Mouse (Mus musculus) B cell, adult 2 months (primary cell): Measurements from ENCODE around the gene Trim56.

Experiments used
- DNase-seq, 2 experiments: peaks; one replicate each; pipeline ENCODE4 v3.0.0; 2022

Trim56 gene

DNA sequence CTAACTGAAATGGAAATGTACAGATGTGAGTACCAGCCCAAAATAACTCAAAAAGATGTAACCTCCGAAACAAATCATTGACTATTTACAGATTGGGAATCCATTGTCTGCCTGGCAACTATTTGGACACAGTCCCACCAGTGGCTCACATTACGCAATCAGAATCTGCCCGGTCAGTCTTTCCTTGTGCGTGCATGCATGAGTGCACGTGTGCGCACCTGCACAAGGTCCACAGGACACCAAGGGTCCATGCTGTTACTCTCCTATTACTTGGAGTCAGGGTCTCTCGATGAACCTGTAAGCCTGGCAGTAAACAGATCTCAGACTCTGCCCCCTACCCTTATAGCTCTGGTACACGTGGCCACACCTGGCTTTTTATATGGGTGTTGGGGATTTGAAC lies 8.3 kb downstream of the Trim56 start:
- DNase-seq = no peak

- peak; percentile 77 for DNase-seq
These were observed 9.0 kb downstream of the Trim56 start for GRCm38 (mm10) chr5:137107024-137107423.

GRCm38 (mm10) chr5:137106434-137106833 lies 9.6 kb downstream of the Trim56 start:
- DNase-seq = no peak

- no peak for DNase-seq
These were observed 12.0 kb downstream of the Trim56 start for GRCm38 (mm10) chr5:137103969-137104368.

DNA sequence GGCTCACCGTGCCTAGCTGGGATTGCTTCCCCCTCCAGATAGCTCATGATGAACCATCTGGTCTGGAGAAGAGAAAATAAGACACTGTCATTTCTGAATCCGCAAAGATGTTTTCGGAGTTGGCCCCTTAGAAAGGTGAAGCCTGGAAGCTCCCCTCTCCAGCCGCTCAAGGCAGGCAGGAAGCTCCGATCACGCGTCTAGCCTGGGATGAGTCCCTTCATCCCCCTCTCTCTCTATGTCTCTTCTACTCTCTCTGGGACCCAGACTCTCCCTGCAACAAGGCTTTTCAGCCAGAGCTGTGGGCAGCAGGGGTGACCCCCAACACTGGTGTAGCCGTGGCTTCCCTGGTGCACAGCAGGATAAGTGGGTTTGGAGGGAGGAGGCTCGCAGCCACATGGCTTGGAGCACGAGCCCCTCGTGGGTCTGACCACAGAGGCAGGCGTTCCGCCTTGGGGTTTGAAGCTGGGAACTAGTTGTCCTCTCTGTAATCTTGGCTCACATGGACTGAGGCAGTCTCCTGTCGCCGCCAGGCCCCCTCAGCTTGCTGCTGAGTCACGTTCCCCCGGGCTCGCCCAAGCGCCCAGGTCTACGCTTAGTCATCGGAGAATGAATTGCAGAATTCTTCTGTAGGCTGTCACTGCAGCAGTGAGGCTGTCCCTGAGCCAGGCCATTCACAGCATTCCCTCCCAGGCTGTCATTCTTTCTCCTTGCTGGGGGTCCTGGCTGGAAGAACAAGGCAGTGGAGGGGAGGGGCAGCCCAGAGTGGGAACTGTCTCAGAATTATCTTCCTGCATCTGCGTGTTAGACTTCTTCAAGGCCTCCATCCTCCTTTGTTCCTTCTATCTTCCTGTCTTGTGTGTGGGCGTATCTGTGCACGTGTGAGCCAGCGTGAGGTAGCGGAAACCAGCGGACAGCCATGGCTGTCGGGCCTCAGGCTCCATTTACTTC lies 13.2 kb downstream of the Trim56 start:
- DNase-seq = no peak

GRCm38 (mm10) chr5:137102078-137102477 lies 13.9 kb downstream of the Trim56 start:
- DNase-seq = no peak

DNA sequence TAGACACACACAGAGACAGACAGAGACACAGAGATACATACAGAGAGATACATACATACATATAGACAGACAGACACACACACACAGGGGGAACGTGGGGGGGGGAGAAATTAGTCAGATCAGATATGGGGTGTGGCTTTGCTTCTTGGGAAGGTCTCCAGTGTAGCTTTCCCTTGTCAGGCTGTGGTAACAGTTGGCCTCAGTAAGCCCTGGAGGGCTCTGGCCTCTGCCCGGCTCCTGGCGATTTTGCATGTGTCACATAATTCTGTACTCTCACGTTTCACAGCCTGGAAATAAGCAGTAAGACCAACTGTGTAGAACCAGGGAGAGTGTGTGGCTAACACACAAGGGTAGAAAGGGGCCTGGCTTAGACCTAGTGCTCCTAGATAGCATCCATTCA lies 15.3 kb downstream of the Trim56 start:
- no peak for DNase-seq

GRCm38 (mm10) chr5:137098418-137098817 lies 17.6 kb downstream of the Trim56 start:
- no peak for DNase-seq

- DNase-seq = no peak
These were observed 20.0 kb downstream of the Trim56 start for GRCm38 (mm10) chr5:137096037-137096436.

DNA sequence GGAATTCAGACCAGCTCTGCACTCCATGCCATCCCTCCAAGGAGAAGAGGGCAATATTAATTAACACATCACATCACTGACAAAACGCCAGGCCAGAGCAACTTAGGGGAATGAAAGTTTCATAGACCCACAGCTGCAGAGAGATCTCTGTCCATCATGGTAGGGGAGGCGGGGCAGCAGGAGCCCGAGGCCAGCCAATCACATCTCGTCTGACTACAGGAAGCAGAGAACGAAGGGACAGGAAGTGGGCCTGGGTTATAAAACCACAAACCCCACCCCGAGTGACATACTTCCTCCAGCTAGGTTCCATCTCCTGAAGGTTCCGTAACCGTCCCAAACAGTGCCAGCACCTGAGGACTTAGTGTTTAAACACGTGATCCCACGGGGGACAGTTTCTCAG lies 20.9 kb downstream of the Trim56 start:
- no peak for DNase-seq

DNA sequence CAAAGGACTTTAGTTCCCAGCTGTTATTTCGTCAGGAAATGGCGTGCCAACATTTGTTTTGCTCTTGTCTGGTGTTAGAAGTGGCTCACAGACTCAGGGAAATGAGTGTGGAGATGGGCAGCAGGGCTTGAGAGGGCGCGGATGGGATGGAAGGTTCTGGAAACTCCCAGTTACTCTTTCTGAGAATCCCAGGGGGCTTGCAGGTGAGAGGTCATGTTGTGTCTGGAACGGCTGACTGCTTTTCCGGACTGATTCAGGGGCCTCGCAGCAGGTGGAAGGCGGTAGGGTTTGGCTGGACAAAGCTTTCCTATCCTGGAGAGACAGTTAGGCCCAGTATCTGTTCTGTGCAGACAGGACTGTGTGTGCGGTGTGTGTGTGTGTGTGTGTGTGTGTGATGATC lies 22.3 kb downstream of the Trim56 start:
- no peak for DNase-seq

GRCm38 (mm10) chr5:137091560-137091959 lies 24.4 kb downstream of the Trim56 start:
- no peak for DNase-seq

- no peak for DNase-seq
These were observed 25.1 kb downstream of the Trim56 start for GRCm38 (mm10) chr5:137090870-137091269.

GRCm38 (mm10) chr5:137087410-137087809 lies 28.6 kb downstream of the Trim56 start:
- DNase-seq = no peak

GRCm38 (mm10) chr5:137085731-137086130 lies 30.3 kb downstream of the Trim56 start:
- no peak for DNase-seq

DNA sequence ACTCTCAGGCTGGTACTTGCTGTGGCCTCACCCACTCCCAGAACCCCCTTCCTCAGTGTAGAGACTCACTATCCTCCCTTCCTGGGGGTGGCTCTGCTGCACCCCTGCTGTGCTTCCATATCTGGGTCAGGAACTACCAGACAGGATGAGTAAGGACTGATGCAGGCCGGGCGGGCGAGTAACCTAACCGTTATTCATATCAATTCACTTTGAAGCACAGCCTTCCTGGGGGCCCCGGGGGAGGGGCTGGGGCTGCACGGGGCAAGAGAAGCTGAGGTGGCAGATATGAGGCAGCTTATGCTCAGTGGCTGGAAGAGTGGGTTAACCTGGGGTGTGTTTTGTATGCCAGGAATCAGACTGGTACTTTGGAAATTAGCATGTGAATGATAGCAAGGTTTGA lies 31.0 kb downstream of the Trim56 start:
- DNase-seq = no peak

GRCm38 (mm10) chr5:137083051-137083450 lies 33.0 kb downstream of the Trim56 start:
- DNase-seq = no peak

DNA sequence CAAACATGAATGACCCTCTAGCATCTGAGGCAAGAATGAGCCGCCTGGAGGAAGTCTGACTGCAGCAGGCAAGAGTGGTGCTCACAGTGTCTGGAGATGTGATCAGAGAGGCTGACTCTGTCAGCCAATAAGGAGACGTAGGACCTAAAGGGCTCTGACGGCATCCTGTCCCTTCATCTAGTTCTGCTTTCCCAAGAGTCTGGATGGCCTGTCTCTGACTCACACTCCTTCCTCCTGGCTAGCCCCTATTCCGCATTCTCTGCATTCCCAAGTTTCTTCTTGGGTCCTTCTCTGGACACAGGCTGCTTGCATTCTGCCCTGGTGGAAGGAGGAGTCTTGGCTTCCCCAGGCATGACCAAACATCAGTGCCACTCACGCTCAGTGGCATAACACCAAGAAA lies 36.2 kb downstream of the Trim56 start:
- DNase-seq = no peak

- DNase-seq = no peak
These were observed 37.4 kb downstream of the Trim56 start for GRCm38 (mm10) chr5:137078616-137079015.

DNA sequence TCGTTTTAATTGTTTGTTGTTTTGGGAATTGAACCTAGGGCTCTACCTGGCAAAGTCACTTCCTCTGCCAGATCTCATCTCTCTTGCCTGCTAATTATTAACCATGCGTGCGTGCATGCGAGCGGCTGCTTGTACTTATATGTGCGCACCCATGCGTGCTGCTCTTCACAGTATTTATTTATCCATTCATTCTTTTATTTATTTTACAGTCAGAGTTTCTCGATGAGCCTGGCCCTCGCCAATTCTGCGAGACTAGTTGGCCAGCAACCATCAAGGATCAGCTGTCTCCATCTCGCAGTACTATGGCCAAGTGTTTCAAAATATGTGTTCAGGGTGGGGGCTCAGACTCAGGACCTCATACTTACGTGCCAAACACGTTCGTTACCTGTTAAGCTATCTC lies 38.0 kb downstream of the Trim56 start:
- DNase-seq = no peak

DNA sequence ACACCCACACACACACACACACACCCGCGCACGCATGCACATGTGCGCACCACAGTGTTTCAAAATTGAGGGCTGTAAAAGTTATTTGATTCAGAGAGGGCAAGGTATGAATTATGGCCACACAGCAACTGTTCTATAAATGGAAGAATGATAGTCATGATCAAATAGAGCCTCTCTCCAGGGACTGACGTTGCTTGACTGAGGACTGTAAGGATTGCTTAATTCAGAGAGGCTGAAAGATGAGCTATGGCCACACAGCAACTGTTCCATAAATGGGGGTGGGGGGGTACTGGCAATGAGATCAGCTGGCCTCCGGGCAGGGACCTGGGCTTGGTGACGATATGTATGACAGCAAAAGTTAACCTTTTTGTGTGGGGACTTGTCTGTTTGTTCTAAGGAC lies 38.8 kb downstream of the Trim56 start:
- DNase-seq = no peak

DNA sequence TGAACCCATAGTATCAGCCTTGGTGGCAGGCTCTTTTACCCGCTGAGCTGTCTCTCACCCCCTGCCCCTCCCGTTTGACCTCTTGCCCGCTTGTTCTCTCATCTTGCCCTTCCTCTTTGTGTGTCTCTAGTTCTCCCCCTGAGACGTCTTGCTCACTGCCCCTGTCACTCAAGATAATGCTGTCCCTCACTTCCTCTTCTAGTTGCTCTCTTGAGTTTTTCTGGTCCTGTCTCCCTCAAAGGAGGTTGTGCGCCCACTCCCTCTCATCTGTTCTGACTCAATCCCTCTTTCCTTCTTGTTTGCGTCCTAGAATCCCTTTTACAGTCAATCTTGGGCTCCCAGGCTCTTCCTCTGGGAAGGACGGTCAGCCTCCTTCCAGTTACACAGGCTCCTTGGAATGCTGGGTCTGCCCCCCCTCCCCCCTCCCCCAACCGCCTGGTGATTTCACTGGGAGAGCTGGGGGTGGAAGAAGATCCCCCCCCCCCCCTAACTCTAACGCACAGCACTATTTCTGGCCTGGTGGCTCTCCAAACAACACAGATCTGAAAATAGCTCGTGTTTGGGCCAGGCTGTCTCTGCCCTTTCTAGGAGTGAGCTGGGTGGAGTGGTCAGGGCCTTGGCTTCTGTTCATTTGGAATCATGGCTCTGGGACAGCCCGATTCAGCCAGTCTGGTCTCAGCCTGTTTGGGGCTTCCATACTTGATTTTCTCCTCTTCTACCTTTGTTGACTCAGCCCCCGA lies 39.6 kb downstream of the Trim56 start:
- DNase-seq = peak; percentile 11 to 20

- no peak for DNase-seq
These were observed 40.3 kb downstream of the Trim56 start for GRCm38 (mm10) chr5:137075726-137076125.

GRCm38 (mm10) chr5:137074191-137074651 lies 41.8 kb downstream of the Trim56 start:
- DNase-seq = no peak
